Mouse (Mus musculus) midbrain, postnatal 0 days (tissue): ENCODE results near the gene Actn1. TPM values are rescaled to one million over a fixed set of nuclear protein-coding genes. Genes with fewer than 3 reads are reported as not detected.
A peak's percentile ranks its signal among the peaks of the same experiment; 100 is the strongest.

Experiments
- ATAC-seq: fragments of 200-750 bp; cut with Nextera tagmentation; 2 replicates; pipeline ENCODE4 v1.8.0; 2017; ENCODE audit warnings: moderate number of reproducible peaks, mild to moderate bottlenecking, moderate TSS enrichment, moderate library complexity; ENCODE audit not compliant: low FRiP score
- DNase-seq: peaks from one replicate; pipeline ENCODE4 v3.0.0-alpha.2; 2015; ENCODE audit warnings: low spot score
- H3K27ac ChIP-seq: fragments of 300-500 bp; sonication (generic); 2 replicates; pipeline ENCODE4 v1.5.1; 2014; ENCODE audit warnings: low read depth, mild to moderate bottlenecking, low read length, mixed read lengths
- H3K27me3 ChIP-seq: fragments of 300-500 bp; sonication (generic); 2 replicates; pipeline ENCODE4 v1.6.1; 2014; ENCODE audit warnings: low read length, control low read depth, mixed read lengths; ENCODE audit not compliant: insufficient read depth
- H3K36me3 ChIP-seq: fragments of 300-500 bp; sonication (generic); 2 replicates; pipeline ENCODE4 v1.6.1; 2014; ENCODE audit warnings: low read length, control low read depth, mixed read lengths; ENCODE audit not compliant: insufficient read depth
- H3K4me1 ChIP-seq: fragments of 300-500 bp; sonication (generic); 2 replicates; pipeline ENCODE4 v1.6.1; 2014; ENCODE audit warnings: mild to moderate bottlenecking, control low read depth, antibody characterized with exemption, low read length, mixed read lengths; ENCODE audit not compliant: insufficient read depth
- H3K4me2 ChIP-seq: fragments of 300-500 bp; sonication (generic); 2 replicates; pipeline ENCODE4 v1.6.1; 2014; ENCODE audit warnings: low read depth, mild to moderate bottlenecking, low read length, mixed read lengths; ENCODE audit not compliant: poor library complexity, severe bottlenecking
- H3K4me3 ChIP-seq: fragments of 300-500 bp; sonication (generic); 2 replicates; pipeline ENCODE4 v1.5.1; 2014; ENCODE audit warnings: low read depth, mild to moderate bottlenecking, low read length, moderate library complexity
- H3K9ac ChIP-seq: fragments of 300-500 bp; sonication (generic); replicated peaks from 2 replicates; pipeline ENCODE4 v1.6.1; 2014; ENCODE audit warnings: mild to moderate bottlenecking, low read length, moderate library complexity, mixed read lengths; ENCODE audit not compliant: poor library complexity, severe bottlenecking
- H3K9me3 ChIP-seq: fragments of 300-500 bp; sonication (generic); 2 replicates; pipeline ENCODE4 v1.6.1; 2016; ENCODE audit warnings: low read length, control low read depth
- CTCF ChIP-seq: IDR thresholded peaks from 2 replicates; pipeline ENCODE4 v1.5.1; 2016; ENCODE audit warnings: antibody characterized with exemption, mild to moderate bottlenecking
- WGBS: fragments of 180-500 bp; shearing (Covaris S2); extraction: QIAGEN DNeasy Blood & Tissue Kit; methylation state at CpG from one replicate; pipeline ENCODE4 v1.1.7; 2014; 5-methylcytosine and 5-hydroxymethylcytosine counted together
- polyA plus RNA-seq: library from polyadenylated mRNA; unstranded; fragments of >200 nt; fragmentation: Nextera tagmentation; extraction: Ambion mirVana; gene quantifications from 2 replicates; pipeline ENCODE4 v1.2.1, GENCODE M21; 2015
- total RNA-seq: library from RNA; depleted of rRNA; stranded (reverse); fragments of >200 nt; gene quantifications from 2 replicates; pipeline ENCODE4 v1.2.3, GENCODE M21; 2014; rRNA removed

Gene Actn1
- total and polyA plus RNA-seq, 2 experiments from 2014 or later, result 7.4 to 18.0 TPM

GRCm38 (mm10) chr12:80124756-80125155, 135.4 kb downstream of the Actn1 start:
- H3K9ac ChIP-seq, result no peak overlapping the region
- H3K27me3 ChIP-seq, result no peaks in the 10 kb centered on the region
- ATAC-seq (no peak), DNase-seq (no peak)
- H3K27ac ChIP-seq, result no peak overlapping the region
- 84% methylated on average over 3 of the region's 3 CpGs for WGBS
- no peaks in the 10 kb centered on the region for H3K9me3 ChIP-seq
- no peak overlapping the region for H3K4me3 ChIP-seq
- no peaks in the 10 kb centered on the region; the same call in 1 of the 2 replicates for H3K4me1 ChIP-seq
- H3K4me2 ChIP-seq, result no peak overlapping the region
- TF ChIP-seq CTCF, result no peak
- H3K36me3 ChIP-seq, result no peaks in the 10 kb centered on the region

- H3K4me1 ChIP-seq, result no peaks in the 10 kb centered on the region
- no peaks in the 10 kb centered on the region for H3K36me3 ChIP-seq
- no peak overlapping the region for H3K4me3 ChIP-seq
- no peak overlapping the region for H3K9ac ChIP-seq
- ATAC-seq (no peak), DNase-seq (no peak)
- WGBS, result 79% methylated on average over 3 of the region's 3 CpGs
- no peaks in the 10 kb centered on the region for H3K27me3 ChIP-seq
- no peak for TF ChIP-seq CTCF
- no peaks in the 10 kb centered on the region for H3K9me3 ChIP-seq
- no peak overlapping the region for H3K4me2 ChIP-seq
- no peak overlapping the region for H3K27ac ChIP-seq
Measured at GRCm38 (mm10) chr12:80124211-80124610, 136.0 kb downstream of the Actn1 start.

DNA sequence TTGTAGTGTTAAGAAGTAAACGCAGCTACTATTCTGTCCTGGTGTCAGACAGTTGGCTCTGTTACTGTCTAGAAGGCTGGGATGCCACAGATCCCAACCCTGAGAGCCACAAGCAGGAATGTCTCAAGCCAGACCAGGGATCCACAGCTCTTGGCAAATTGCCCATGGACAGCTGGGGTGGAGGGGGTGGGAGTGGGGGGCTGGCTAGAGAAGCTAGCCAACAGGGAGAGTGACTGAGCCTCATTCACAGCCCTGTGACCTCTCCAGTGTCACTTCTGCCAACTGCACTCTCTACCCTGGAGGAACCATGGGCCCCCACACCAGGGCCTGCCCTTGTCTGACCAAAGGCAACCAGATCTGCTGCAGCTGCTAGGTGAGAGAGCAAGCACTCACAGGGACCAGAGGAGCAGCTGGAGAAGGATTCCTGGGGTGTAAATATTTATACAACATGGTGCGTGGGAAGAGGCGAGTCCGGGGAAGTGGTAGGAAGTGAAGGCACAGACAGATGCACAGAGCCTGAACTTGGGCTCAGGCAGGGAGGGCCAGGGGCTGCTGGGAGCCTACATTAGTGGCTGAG, 136.9 kb downstream of the Actn1 start:
- no peak for TF ChIP-seq CTCF
- DNase-seq, result peak; percentile 72
- no peak overlapping the region for H3K4me3 ChIP-seq
- no peak overlapping the region for H3K4me2 ChIP-seq
- no peak; the same call in 1 of the 2 replicates for ATAC-seq
- no peak overlapping the region for H3K9ac ChIP-seq
- H3K27me3 ChIP-seq, result no peaks in the 10 kb centered on the region
- H3K9me3 ChIP-seq, result no peaks in the 10 kb centered on the region
- H3K4me1 ChIP-seq, result no peaks in the 10 kb centered on the region
- H3K27ac ChIP-seq, result no peak overlapping the region
- no peaks in the 10 kb centered on the region for H3K36me3 ChIP-seq
- 58% methylated on average over 4 of the region's 4 CpGs for WGBS

GRCm38 (mm10) chr12:80121438-80121837, 138.7 kb downstream of the Actn1 start:
- H3K4me1 ChIP-seq, result peaks cover under 1% of the 10 kb centered on the region; the same call in 1 of the 2 replicates

DNA sequence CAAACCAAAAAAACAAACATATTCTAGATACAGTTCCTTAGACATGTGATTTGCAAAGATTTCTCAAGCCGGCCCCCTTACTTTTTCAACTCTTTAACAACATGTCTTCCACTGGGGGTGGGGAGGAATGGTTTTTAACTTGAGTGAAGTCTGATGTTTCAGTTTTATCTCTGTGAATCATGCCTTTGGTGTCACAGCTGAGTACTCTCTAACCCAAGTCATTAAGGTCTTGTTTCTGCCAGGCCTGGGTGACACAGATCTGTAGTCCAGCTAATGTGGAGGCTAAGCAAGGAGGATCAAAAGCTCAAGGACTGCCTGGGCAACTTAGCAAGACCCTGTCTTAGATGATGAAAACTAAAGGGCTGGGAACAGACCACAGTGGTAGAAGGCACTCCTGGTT, 141.6 kb downstream of the Actn1 start:
- H3K27me3 ChIP-seq, result 0 out of 2 replicates have a peak, but pooled peaks cover 5% of the 10 kb centered on the region
- TF ChIP-seq CTCF, result no peak
- H3K9ac ChIP-seq, result no peak overlapping the region
- no peak overlapping the region for H3K4me2 ChIP-seq
- no peaks in the 10 kb centered on the region for H3K9me3 ChIP-seq
- DNase-seq (no peak), ATAC-seq (no peak)
- H3K27ac ChIP-seq, result no peak overlapping the region
- 89% methylated on average over 1 of the region's 1 CpGs for WGBS
- H3K4me3 ChIP-seq, result no peak overlapping the region
- peaks cover 9% of the 10 kb centered on the region; the same call in 1 of the 2 replicates for H3K4me1 ChIP-seq
- no peaks in the 10 kb centered on the region for H3K36me3 ChIP-seq

More at GRCm38 (mm10) chr12:80121438-80121837, 138.7 kb downstream of the Actn1 start:
- no peaks in the 10 kb centered on the region for H3K9me3 ChIP-seq
- 72% methylated on average over 1 of the region's 1 CpGs for WGBS
- H3K4me3 ChIP-seq, result no peak overlapping the region
- DNase-seq (no peak), ATAC-seq (no peak)
- no peak overlapping the region for H3K9ac ChIP-seq
- no peak overlapping the region for H3K4me2 ChIP-seq
- H3K27ac ChIP-seq, result no peak overlapping the region
- H3K36me3 ChIP-seq, result no peaks in the 10 kb centered on the region
- H3K27me3 ChIP-seq, result no peaks in the 10 kb centered on the region
- TF ChIP-seq CTCF, result no peak

Other genes with a start within 250 kb of the Actn1 start
- 32.7 and 47.4 TPM in 2 replicates for gene Zfp36l1, start 147.4 kb downstream of the Actn1 start, total RNA-seq
- gene Zfp36l1, start 147.4 kb downstream of the Actn1 start, polyA plus RNA-seq, result 46.3 and 48.5 TPM in 2 replicates
- 71.6 and 97.6 TPM in 2 replicates for gene Dcaf5, start 176.2 kb upstream of the Actn1 start, total RNA-seq
- 17.6 and 19.4 TPM in 2 replicates for gene Dcaf5, start 176.2 kb upstream of the Actn1 start, polyA plus RNA-seq
- 40.0 and 43.1 TPM in 2 replicates for gene Exd2, start 202.7 kb upstream of the Actn1 start, total RNA-seq
- gene Exd2, start 202.7 kb upstream of the Actn1 start, polyA plus RNA-seq, result 31.5 and 32.7 TPM in 2 replicates